17 mouse cellular contexts compared by ENCODE assay signal in genomic region chr19:58124566-58124965, GRCm38 (mm10).
DNase-seq lines count a peak whose midpoint lies in the region; ATAC-seq lines count a peak whose summit lies in the region.
"Had no signal": no experiment of that assay in that cellular context is flagged by ENCODE, and none has a peak within 500 bp of the region (broad histone marks: within the 10 kb centered on the region; RNA-seq: fewer than 3 reads in every experiment).

No protein-coding gene starts in this region.

- H3K36me3 ChIP-seq in kidney, embryonic 14.5 days (ENCODE audit: control insufficient read depth, insufficient read depth, low read length), result no peaks in the 10 kb centered on the region
- H3K36me3 ChIP-seq: forebrain, embryonic 15.5 days; heart, embryonic 10.5 days; hindbrain, embryonic 12.5 days had no signal

- H3K4me1 ChIP-seq in kidney, embryonic 14.5 days (ENCODE audit: control insufficient read depth, insufficient read depth, low read length), result peaks cover 17% of the 10 kb centered on the region

- ATAC-seq in kidney, embryonic 14.5 days (ENCODE audit: low FRiP score, low TSS enrichment), result no peak
- ATAC-seq: forebrain, embryonic 15.5 days had no signal

- H3K4me2 ChIP-seq in kidney, embryonic 14.5 days (replicated peaks; ENCODE audit: low read depth, low read length), result peak overlapping the region; percentile 26; the same call in 1 of the 2 replicates
- H3K4me2 ChIP-seq: forebrain, embryonic 15.5 days; hindbrain, embryonic 12.5 days had no signal

- DNase-seq in kidney, adult 9 months, result no peak
- peak; percentile 41 for DNase-seq in left cerebral cortex, postnatal 4 days
- DNase-seq in left cerebral cortex, postnatal 25 days (ENCODE audit: low spot score in 2 of 2), result no peak
- DNase-seq in Muller cell, postnatal 12 days (ENCODE audit: inconsistent ontology term), result peak; percentile 69
- DNase-seq in adipocyte (ENCODE audit: low spot score), result peak; percentile 20
- no peak for DNase-seq in frontal cortex, postnatal 10 days (ENCODE audit: low spot score in 2 of 2)
- DNase-seq: adrenal gland, postnatal 10 days; cerebellum, adult 11 months; cerebellum, adult 8-10 months; gastrocnemius, postnatal 10 days; heart, adult 18-20 months; heart, postnatal 10 days; heart, postnatal 4 days had no signal

- 38% methylated on average over 5 of the region's 5 CpGs for WGBS in kidney, embryonic 14.5 days

- H3K9me3 ChIP-seq in kidney, embryonic 14.5 days (ENCODE audit: control insufficient read depth, low read length), result peaks cover 2% of the 10 kb centered on the region; the same call in 1 of the 2 replicates
- H3K9me3 ChIP-seq: forebrain, embryonic 15.5 days; heart, embryonic 10.5 days; hindbrain, embryonic 12.5 days had no signal

- H3K27ac ChIP-seq in kidney, embryonic 14.5 days (ENCODE audit: low read depth, low read length), result no peak overlapping the region
- H3K27ac ChIP-seq: forebrain, embryonic 15.5 days; heart, embryonic 10.5 days; hindbrain, embryonic 12.5 days had no signal

- no peaks in the 10 kb centered on the region for H3K27me3 ChIP-seq in kidney, embryonic 14.5 days (ENCODE audit: control insufficient read depth, insufficient read depth, low read length)
- H3K27me3 ChIP-seq: forebrain, embryonic 15.5 days; hindbrain, embryonic 12.5 days had no signal

- intact Hi-C loops in left cerebral cortex, postnatal 4 days (cut with DNase I), result no loop called here
- intact Hi-C loops in left cerebral cortex, postnatal 25 days (cut with DNase I), result no loop called here

- no peak overlapping the region for H3K9ac ChIP-seq in kidney, embryonic 14.5 days (ENCODE audit: low read depth, low read length)
- H3K9ac ChIP-seq: forebrain, embryonic 15.5 days; hindbrain, embryonic 12.5 days had no signal

- H3K4me3 ChIP-seq in kidney, embryonic 14.5 days (ENCODE audit: low read length), result no peak overlapping the region
- H3K4me3 ChIP-seq: forebrain, embryonic 15.5 days; heart, embryonic 10.5 days; hindbrain, embryonic 12.5 days had no signal

Comparison
In these comparisons a context has a peak if more than half of its experiments do, and no peak if none do; other contexts are left out.
1. DNase-seq: peak in left cerebral cortex, postnatal 4 days (single experiment), Muller cell, postnatal 12 days (single experiment) and adipocyte (single experiment); none in kidney, adult 9 months (single experiment), left cerebral cortex, postnatal 25 days (0 of 2) and frontal cortex, postnatal 10 days (0 of 2).